Mouse (Mus musculus): ENCODE measurements around the gene Eif1b. TPM values are rescaled to one million over a fixed set of nuclear protein-coding genes. Genes with fewer than 3 reads are reported as not detected.

Eif1b gene
- total and polyA plus RNA-seq, 3 experiments, result 30.1 to 75.9 (median 56.8) TPM

- no peak for DNase-seq (ENCODE audit: extremely low read depth)
- no peaks in the 10 kb centered on the region for H3K36me3 ChIP-seq (replicated peaks in 1 of 2; ENCODE audit: control insufficient read depth in 1 of 2, insufficient read depth in 1 of 2, low read length in 1 of 2)
- no peaks in the 10 kb centered on the region for H3K79me2 ChIP-seq (replicated peaks; ENCODE audit: control insufficient read depth, extremely low read depth, insufficient read depth, poor library complexity, severe bottlenecking)
- H3K9me3 ChIP-seq (replicated peaks; ENCODE audit: low read length), result no peaks in the 10 kb centered on the region
- H3K4me1 ChIP-seq (ENCODE audit: control insufficient read depth in 1 of 2, insufficient read depth in 2 of 2), result no peaks in the 10 kb centered on the region
- H3K4me3 ChIP-seq (replicated peaks in 1 of 3; ENCODE audit: low read depth in 2 of 3, low read length in 2 of 3, poor library complexity in 1 of 3), result no peak overlapping the region
- no peak for TF ChIP-seq ZC3H11A (IDR thresholded peaks at IDR 0.05; ENCODE audit: low read depth, low read length)
- no peak for TF ChIP-seq POLR2AphosphoS2 (IDR thresholded peaks at IDR 0.05; ENCODE audit: low read depth, low read length)
- TF ChIP-seq E2F4 (IDR thresholded peaks at IDR 0.05; ENCODE audit: insufficient replicate concordance, low read depth, low read length), result no peak
- no peak for TF ChIP-seq RCOR1 (conservative IDR thresholded peaks at IDR 0.05; ENCODE audit: low read depth, low read length)
- no peak for TF ChIP-seq MYC (IDR thresholded peaks at IDR 0.05; ENCODE audit: low read depth, low read length)
- TF ChIP-seq ETS1 (conservative IDR thresholded peaks at IDR 0.05; ENCODE audit: low read depth, low read length), result no peak
- no peak for TF ChIP-seq CTCF (conservative IDR thresholded peaks at IDR 0.05 in 1 of 2, IDR thresholded peaks at IDR 0.05 in 1 of 2; ENCODE audit: low read depth in 2 of 2, low read length in 2 of 2)
- no peak for TF ChIP-seq MAFK (IDR thresholded peaks at IDR 0.05; ENCODE audit: insufficient replicate concordance, low read length)
- no peak for TF ChIP-seq CHD1 (IDR thresholded peaks at IDR 0.05; ENCODE audit: low read depth, low read length)
- TF ChIP-seq POLR2A (IDR thresholded peaks at IDR 0.05; ENCODE audit: low read depth, low read length), result no peak
- no peak for TF ChIP-seq NRF1 (IDR thresholded peaks at IDR 0.05; ENCODE audit: low read depth, low read length)
- TF ChIP-seq BHLHE40 (IDR thresholded peaks at IDR 0.05; ENCODE audit: low read depth, low read length), result no peak
- no peak for TF ChIP-seq HCFC1 (IDR thresholded peaks at IDR 0.05; ENCODE audit: low read depth, low read length)
- no peak for TF ChIP-seq TCF12 (IDR thresholded peaks at IDR 0.05; ENCODE audit: low read depth, low read length)
- no peak for TF ChIP-seq TBP (conservative IDR thresholded peaks at IDR 0.05; ENCODE audit: low read depth, low read length)
- no peak for TF ChIP-seq USF1 (IDR thresholded peaks at IDR 0.05; ENCODE audit: low read depth, low read length)
- TF ChIP-seq SIN3A (IDR thresholded peaks at IDR 0.05; ENCODE audit: low read length), result no peak
- TF ChIP-seq UBTF (IDR thresholded peaks at IDR 0.05; ENCODE audit: low read depth, low read length), result no peak
- in situ Hi-C loops (cut with MboI; ENCODE audit: low pct_ligation_motif_present, low pct_unique_long_range_greater_than_20kb, low sequenced_read_pairs), result no loop called here
- dilution Hi-C loops (cut with MboI; ENCODE audit: extremely low pct_ligation_motif_present, extremely low pct_unique_long_range_greater_than_20kb, low sequenced_read_pairs), result no loop called here
- no peak overlapping the region for H3K4me2 ChIP-seq (ENCODE audit: insufficient read depth, low read depth, poor library complexity, severe bottlenecking)
- H3K27me3 ChIP-seq (replicated peaks), result no peaks in the 10 kb centered on the region
- no peak overlapping the region for H3K27ac ChIP-seq (ENCODE audit: insufficient read depth, low read depth)
- H3K9ac ChIP-seq (ENCODE audit: insufficient read depth, low read depth), result no peak overlapping the region
Observed at GRCm38 (mm10) chr9:120527270-120527669, 35.2 kb downstream of the Eif1b start.

GRCm38 (mm10) chr9:120527919-120528318, 35.9 kb downstream of the Eif1b start:
- Histone ChIP-seq H3K4me2 (ENCODE audit: insufficient read depth, low read depth, poor library complexity, severe bottlenecking) (no peak overlapping the region), H3K4me3 (replicated peaks in 1 of 3; ENCODE audit: low read depth in 2 of 3, low read length in 2 of 3, poor library complexity in 1 of 3) (no peak overlapping the region), H3K36me3 (replicated peaks in 1 of 2; ENCODE audit: control insufficient read depth in 1 of 2, insufficient read depth in 1 of 2, low read length in 1 of 2) (no peaks in the 10 kb centered on the region), H3K79me2 (replicated peaks; ENCODE audit: control insufficient read depth, extremely low read depth, insufficient read depth, poor library complexity, severe bottlenecking) (no peaks in the 10 kb centered on the region), H3K4me1 (ENCODE audit: control insufficient read depth in 1 of 2, insufficient read depth in 2 of 2) (no peaks in the 10 kb centered on the region), H3K9ac (ENCODE audit: insufficient read depth, low read depth) (no peak overlapping the region), H3K9me3 (replicated peaks; ENCODE audit: low read length) (no peaks in the 10 kb centered on the region), H3K27me3 (replicated peaks) (no peaks in the 10 kb centered on the region), H3K27ac (ENCODE audit: insufficient read depth, low read depth) (no peak overlapping the region)
- no peak for DNase-seq (ENCODE audit: extremely low read depth)
- dilution Hi-C loops (cut with MboI; ENCODE audit: extremely low pct_ligation_motif_present, extremely low pct_unique_long_range_greater_than_20kb, low sequenced_read_pairs) (no loop called here), in situ Hi-C loops (cut with MboI; ENCODE audit: low pct_ligation_motif_present, low pct_unique_long_range_greater_than_20kb, low sequenced_read_pairs) (no loop called here)
- TF ChIP-seq SIN3A (IDR thresholded peaks at IDR 0.05; ENCODE audit: low read length), result no peak
- no peak for TF ChIP-seq NELFE (IDR thresholded peaks at IDR 0.05; ENCODE audit: low read depth, low read length)
- TF ChIP-seq RAD21 (IDR thresholded peaks at IDR 0.05; ENCODE audit: low read depth, low read length), result no peak
- no peak for TF ChIP-seq ZKSCAN1 (IDR thresholded peaks at IDR 0.05; ENCODE audit: borderline replicate concordance, low read depth, low read length)
- TF ChIP-seq CTCF (conservative IDR thresholded peaks at IDR 0.05 in 1 of 2, IDR thresholded peaks at IDR 0.05 in 1 of 2; ENCODE audit: low read depth in 2 of 2, low read length in 2 of 2), result no peak
- TF ChIP-seq KAT2A (IDR thresholded peaks at IDR 0.05; ENCODE audit: insufficient replicate concordance, low read length), result no peak
- no peak for TF ChIP-seq TBP (conservative IDR thresholded peaks at IDR 0.05; ENCODE audit: low read depth, low read length)
- no peak for TF ChIP-seq MYC (IDR thresholded peaks at IDR 0.05; ENCODE audit: low read depth, low read length)
- no peak for TF ChIP-seq ETS1 (conservative IDR thresholded peaks at IDR 0.05; ENCODE audit: low read depth, low read length)
- no peak for TF ChIP-seq TCF12 (IDR thresholded peaks at IDR 0.05; ENCODE audit: low read depth, low read length)

Data from CH12.LX (cell line).